Mouse (Mus musculus): ENCODE measurements around the gene Snapc4. TPM values are rescaled to one million over a fixed set of nuclear protein-coding genes. Genes with fewer than 3 reads are reported as not detected.

Gene Snapc4
- polyA plus RNA-seq, 1 experiment from 2014 or later: 38.9 TPM

DNA sequence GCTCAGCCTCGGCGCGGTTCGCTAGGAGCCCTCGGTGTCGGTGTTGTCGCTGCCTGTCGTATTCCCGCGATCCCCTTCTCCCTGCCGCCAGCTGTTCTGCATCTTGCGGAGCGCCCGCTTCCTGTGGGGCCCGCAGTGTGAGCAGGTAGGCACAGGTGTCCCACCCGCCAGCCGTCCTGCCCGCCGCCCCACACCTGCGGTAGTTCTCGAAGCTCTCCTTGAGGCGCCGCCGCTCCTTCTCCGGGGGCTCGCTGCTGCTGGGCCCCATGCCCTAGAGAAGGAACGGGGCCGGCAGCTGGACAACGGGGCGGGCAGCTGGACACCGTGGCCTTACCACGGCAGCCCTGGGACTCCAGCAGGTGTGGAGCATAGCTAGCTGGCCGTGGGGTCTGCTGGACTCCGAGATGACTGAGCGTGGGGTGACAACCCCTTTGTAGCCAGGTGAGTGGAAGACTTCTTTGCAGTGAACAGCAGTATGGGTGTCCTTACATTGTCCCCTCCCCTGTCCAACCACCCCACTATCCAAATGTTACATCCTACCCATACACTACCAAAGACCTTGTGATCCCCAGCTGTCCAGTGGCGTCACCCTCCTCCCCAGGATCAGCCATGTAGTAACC, 28.1 kb downstream of the Snapc4 start:
- H3K9me3 ChIP-seq: no peaks in the 10 kb centered on the region
- H3K27ac ChIP-seq: peak overlapping the region; percentile 71
- peak overlapping the region; percentile 88 for H3K9ac ChIP-seq
- H3K27me3 ChIP-seq: no peaks in the 10 kb centered on the region
- 3% methylated on average over 36 of the region's 36 CpGs for WGBS
- H3K4me3 ChIP-seq (replicated peaks): peak overlapping the region; percentile 87
- ATAC-seq (ENCODE audit: low FRiP score): peak; percentile 66
- H3K36me3 ChIP-seq (replicated peaks): peaks cover 29% of the 10 kb centered on the region
- peak overlapping the region; percentile 97 for H3K4me2 ChIP-seq
- peaks cover 24% of the 10 kb centered on the region for H3K4me1 ChIP-seq

- ATAC-seq (ENCODE audit: low FRiP score): peak; percentile 79
- 3% methylated on average over 62 of the region's 62 CpGs for WGBS
- H3K9ac ChIP-seq: peak within 1 kb of the TSS; percentile 91
- H3K4me1 ChIP-seq: peaks cover 24% of the 10 kb centered on the region
- H3K4me2 ChIP-seq: peak within 1 kb of the TSS; percentile 97
- peak within 1 kb of the TSS; percentile 86 for H3K27ac ChIP-seq
- H3K9me3 ChIP-seq: no peaks in the 10 kb centered on the region
- H3K27me3 ChIP-seq: no peaks in the 10 kb centered on the region
- peak within 1 kb of the TSS; percentile 87 for H3K4me3 ChIP-seq (replicated peaks)
- H3K36me3 ChIP-seq (replicated peaks): peaks cover 37% of the 10 kb centered on the region
These were observed 28.8 kb downstream of the Snapc4 start, which contains the start of gene Dnlz for GRCm38 (mm10) chr2:26351358-26352290. Dnlz (minus strand) TSS chr2:26352110.

- Histone ChIP-seq H3K27ac (peak overlapping the region; percentile 61; the same call in 1 of the 2 replicates), H3K36me3 (replicated peaks) (peaks cover 71% of the 10 kb centered on the region), H3K9ac (no peak overlapping the region), H3K4me1 (peaks cover 21% of the 10 kb centered on the region), H3K4me2 (no peak overlapping the region), H3K27me3 (no peaks in the 10 kb centered on the region), H3K9me3 (no peaks in the 10 kb centered on the region), H3K4me3 (replicated peaks) (no peak overlapping the region)
- no peak for ATAC-seq (ENCODE audit: low FRiP score)
- 79% methylated on average over 6 of the region's 6 CpGs for WGBS
These were observed 32.2 kb downstream of the Snapc4 start for GRCm38 (mm10) chr2:26348241-26348640.

DNA sequence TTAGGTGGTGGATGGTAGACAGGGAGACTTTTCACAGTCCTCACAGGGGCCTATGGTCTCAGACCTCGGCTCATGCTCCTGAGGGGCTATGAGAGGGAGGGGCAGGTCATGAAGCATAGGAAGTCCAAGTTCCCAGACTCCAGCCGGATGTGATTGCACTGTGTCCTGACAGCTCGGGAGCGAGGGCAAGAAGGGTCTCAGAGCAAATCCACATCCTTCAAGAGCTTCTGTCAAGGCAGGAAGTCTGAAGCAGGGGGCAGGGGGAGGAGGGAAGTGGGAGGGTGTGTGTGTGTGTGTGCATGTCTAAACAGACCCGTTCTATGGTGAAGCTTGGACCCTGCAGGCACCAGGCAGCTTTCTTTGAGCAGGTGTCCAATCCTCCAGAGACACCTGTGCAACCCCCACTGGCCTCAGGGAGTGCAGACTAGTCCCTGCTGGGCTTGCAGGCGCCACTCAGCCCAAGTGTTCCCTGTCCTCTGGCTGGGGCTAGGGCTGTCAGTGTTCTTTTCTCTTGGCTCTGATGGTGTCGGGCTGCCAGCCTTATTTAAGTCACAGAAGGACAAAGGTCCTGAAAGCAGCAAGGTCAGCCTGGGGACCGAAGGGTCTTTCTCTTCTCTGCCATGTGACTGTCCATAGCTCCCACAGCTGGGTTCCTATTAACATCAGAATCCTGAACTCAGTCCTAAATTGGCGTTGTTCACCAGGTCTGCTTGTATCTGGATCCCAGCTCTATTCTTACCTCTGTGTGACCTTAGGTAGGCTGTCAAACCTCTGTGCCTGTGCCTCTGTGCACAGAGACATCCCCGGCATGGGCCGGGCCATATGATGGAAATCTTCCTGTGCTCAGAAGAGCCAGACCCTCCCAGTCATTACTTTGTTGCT, 37.6 kb downstream of the Snapc4 start:
- peaks cover 96% of the 10 kb centered on the region for H3K36me3 ChIP-seq (replicated peaks)

GRCm38 (mm10) chr2:26342044-26342443, 38.4 kb downstream of the Snapc4 start:
- H3K36me3 ChIP-seq (replicated peaks): peaks cover 88% of the 10 kb centered on the region
- H3K27ac ChIP-seq: 0 out of 2 replicates have a peak overlapping the region, but pooled peaks have one; percentile 19
- no peaks in the 10 kb centered on the region for H3K9me3 ChIP-seq
- H3K4me2 ChIP-seq: no peak overlapping the region
- WGBS: 91% methylated on average over 10 of the region's 10 CpGs
- H3K27me3 ChIP-seq: no peaks in the 10 kb centered on the region
- H3K9ac ChIP-seq: no peak overlapping the region
- ATAC-seq (ENCODE audit: low FRiP score): no peak
- H3K4me1 ChIP-seq: no peaks in the 10 kb centered on the region
- H3K4me3 ChIP-seq (replicated peaks): no peak overlapping the region

More for the DNA sequence above, 37.6 kb downstream of the Snapc4 start:
- H3K4me3 ChIP-seq (replicated peaks): no peak overlapping the region
- no peaks in the 10 kb centered on the region for H3K27me3 ChIP-seq
- no peak overlapping the region for H3K4me2 ChIP-seq
- H3K9ac ChIP-seq: no peak overlapping the region; the same call in 1 of the 2 replicates
- no peak for ATAC-seq (ENCODE audit: low FRiP score)
- WGBS: 85% methylated on average over 11 of the region's 11 CpGs
- H3K27ac ChIP-seq: no peak overlapping the region
- no peaks in the 10 kb centered on the region for H3K9me3 ChIP-seq
- no peaks in the 10 kb centered on the region for H3K4me1 ChIP-seq

GRCm38 (mm10) chr2:26341510-26341981, 38.9 kb downstream of the Snapc4 start:
- peaks cover 83% of the 10 kb centered on the region for H3K36me3 ChIP-seq (replicated peaks)
- no peaks in the 10 kb centered on the region for H3K27me3 ChIP-seq
- H3K4me2 ChIP-seq: no peak overlapping the region
- no peak overlapping the region for H3K4me3 ChIP-seq (replicated peaks)
- 0 out of 2 replicates have a peak overlapping the region, but pooled peaks have one; percentile 19 for H3K27ac ChIP-seq
- no peaks in the 10 kb centered on the region for H3K9me3 ChIP-seq
- no peak overlapping the region for H3K9ac ChIP-seq
- H3K4me1 ChIP-seq: no peaks in the 10 kb centered on the region
- 95% methylated on average over 2 of the region's 2 CpGs for WGBS
- ATAC-seq (ENCODE audit: low FRiP score): no peak

GRCm38 (mm10) chr2:26339204-26339551, 41.3 kb downstream of the Snapc4 start:
- no peaks in the 10 kb centered on the region for H3K27me3 ChIP-seq
- no peak overlapping the region for H3K9ac ChIP-seq
- H3K27ac ChIP-seq: no peak overlapping the region
- ATAC-seq (ENCODE audit: low FRiP score): no peak
- WGBS: 93% methylated on average over 5 of the region's 5 CpGs
- peaks cover 59% of the 10 kb centered on the region for H3K36me3 ChIP-seq (replicated peaks)
- no peaks in the 10 kb centered on the region for H3K4me1 ChIP-seq
- no peak overlapping the region for H3K4me3 ChIP-seq (replicated peaks)
- no peaks in the 10 kb centered on the region for H3K9me3 ChIP-seq
- H3K4me2 ChIP-seq: no peak overlapping the region

DNA sequence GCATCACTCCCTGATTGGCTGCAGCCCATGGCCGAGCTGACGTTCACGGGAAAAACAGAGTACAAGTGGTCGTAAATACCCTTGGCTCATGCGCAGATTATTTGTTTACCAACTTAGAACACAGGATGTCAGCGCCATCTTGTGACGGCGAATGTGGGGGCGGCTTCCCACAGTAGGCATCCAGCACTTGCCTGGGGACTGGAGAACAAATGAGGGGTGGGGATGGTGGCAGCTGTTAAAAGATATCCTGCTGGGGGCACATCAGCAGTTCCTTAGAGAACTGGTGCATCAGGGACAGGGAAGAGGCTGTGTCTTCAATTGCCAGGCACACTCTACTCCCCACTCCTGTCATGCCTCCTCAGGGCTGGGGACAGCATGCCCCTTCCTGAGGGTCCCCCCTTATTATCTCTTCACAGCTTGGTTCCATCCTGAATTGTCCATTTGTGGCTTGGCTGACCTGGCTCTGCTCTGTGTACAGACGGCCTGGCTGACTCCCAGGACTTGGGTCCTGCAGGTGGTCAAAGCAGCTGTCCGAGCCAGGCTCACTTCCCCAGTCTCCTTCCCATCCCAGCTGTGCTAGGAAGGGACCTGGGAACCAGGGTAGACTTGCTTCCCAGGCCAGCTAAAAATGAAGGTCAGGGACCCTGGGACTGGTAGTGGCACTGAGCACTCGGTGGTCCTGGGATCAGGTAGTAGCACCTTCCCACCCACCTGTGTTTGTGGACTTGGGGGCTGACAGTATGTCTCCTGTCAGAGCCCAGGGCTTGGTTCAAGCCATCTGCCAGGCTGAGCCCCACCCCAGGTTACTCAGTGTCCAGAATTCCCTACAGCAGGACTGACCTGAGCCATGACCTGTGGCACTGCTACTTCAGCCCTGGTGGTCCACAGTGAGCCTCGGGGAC, 41.9 kb downstream of the Snapc4 start:
- H3K4me3 ChIP-seq (replicated peaks): no peak overlapping the region
- H3K4me2 ChIP-seq: no peak overlapping the region
- peaks cover 53% of the 10 kb centered on the region for H3K36me3 ChIP-seq (replicated peaks)
- 87% methylated on average over 10 of the region's 13 CpGs for WGBS
- no peak overlapping the region for H3K9ac ChIP-seq
- no peaks in the 10 kb centered on the region for H3K9me3 ChIP-seq
- H3K27me3 ChIP-seq: no peaks in the 10 kb centered on the region
- no peak overlapping the region for H3K27ac ChIP-seq
- no peaks in the 10 kb centered on the region for H3K4me1 ChIP-seq
- ATAC-seq (ENCODE audit: low FRiP score): no peak

DNA sequence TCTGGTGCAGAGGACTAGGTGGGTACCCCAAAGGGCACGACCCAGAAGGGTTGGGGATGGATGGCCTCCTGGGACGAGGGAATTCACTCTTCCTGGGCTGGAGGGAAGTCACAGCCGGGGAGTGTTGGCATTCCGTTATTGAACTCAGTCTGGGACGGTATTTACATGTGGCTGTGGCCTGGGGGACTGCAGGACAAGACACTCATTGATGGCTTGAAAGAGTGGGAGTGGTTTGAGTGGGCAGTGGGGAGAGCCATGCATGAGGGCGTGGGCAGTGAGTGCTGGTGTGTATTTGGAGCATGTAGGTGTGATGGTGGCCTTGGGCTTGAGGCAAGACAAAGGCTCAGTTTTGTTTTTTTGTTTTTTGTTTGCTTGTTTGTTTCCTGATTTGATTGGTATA, 49.8 kb downstream of the Snapc4 start:
- H3K4me2 ChIP-seq: no peak overlapping the region
- 80% methylated on average over 6 of the region's 6 CpGs for WGBS
- H3K4me3 ChIP-seq (replicated peaks): no peak overlapping the region

DNA sequence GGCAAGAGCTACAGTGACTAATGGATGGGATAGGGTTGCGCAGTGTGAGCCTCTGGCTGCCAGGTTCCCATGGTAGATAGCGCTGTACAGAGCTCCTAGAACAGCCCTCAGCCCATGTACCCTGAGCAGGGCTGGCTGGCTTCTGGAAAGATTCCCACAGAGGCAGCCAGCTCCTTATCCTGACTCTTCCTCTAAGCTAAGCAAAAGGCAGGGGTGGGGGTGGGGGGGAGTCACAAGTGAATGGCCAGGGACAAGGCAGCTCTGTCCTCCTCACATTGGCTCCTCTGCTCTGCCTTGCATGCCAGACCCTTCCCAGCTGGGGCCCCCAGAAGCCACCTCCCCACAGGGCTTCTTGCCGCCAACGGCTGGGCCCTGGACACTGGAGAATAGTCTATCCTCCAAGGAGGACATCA, 50.4 kb downstream of the Snapc4 start:
- Histone ChIP-seq H3K36me3 (replicated peaks) (peaks cover 71% of the 10 kb centered on the region), H3K27ac (no peak overlapping the region), H3K27me3 (no peaks in the 10 kb centered on the region), H3K4me3 (replicated peaks) (no peak overlapping the region), H3K9me3 (no peaks in the 10 kb centered on the region), H3K4me1 (no peaks in the 10 kb centered on the region), H3K4me2 (no peak overlapping the region), H3K9ac (0 out of 2 replicates have a peak overlapping the region, but pooled peaks have one; percentile 21)
- WGBS: 90% methylated on average over 4 of the region's 4 CpGs
- no peak for ATAC-seq (ENCODE audit: low FRiP score)

More for the DNA sequence above, 49.8 kb downstream of the Snapc4 start:
- Histone ChIP-seq H3K27me3 (no peaks in the 10 kb centered on the region), H3K36me3 (replicated peaks) (peaks cover 65% of the 10 kb centered on the region), H3K9me3 (no peaks in the 10 kb centered on the region), H3K9ac (0 out of 2 replicates have a peak overlapping the region, but pooled peaks have one; percentile 21), H3K27ac (no peak overlapping the region), H3K4me1 (no peaks in the 10 kb centered on the region)
- ATAC-seq (ENCODE audit: low FRiP score): no peak

GRCm38 (mm10) chr2:26329402-26329801, 51.1 kb downstream of the Snapc4 start:
- Histone ChIP-seq H3K9me3 (no peaks in the 10 kb centered on the region), H3K4me2 (no peak overlapping the region), H3K27me3 (no peaks in the 10 kb centered on the region), H3K36me3 (replicated peaks) (peaks cover 78% of the 10 kb centered on the region), H3K4me1 (no peaks in the 10 kb centered on the region), H3K27ac (0 out of 2 replicates have a peak overlapping the region, but pooled peaks have one; percentile 14), H3K4me3 (replicated peaks) (no peak overlapping the region), H3K9ac (no peak overlapping the region)
- peak; percentile 57 for ATAC-seq (ENCODE audit: low FRiP score)
- 50% methylated on average over 8 of the region's 8 CpGs for WGBS

Data from forebrain, embryonic 12.5 days (tissue).